Mouse (Mus musculus) erythroblast, embryonic 14.5 days (primary cell): ENCODE results near the gene AU015836. TPM values are rescaled to one million over a fixed set of nuclear protein-coding genes. Genes with fewer than 3 reads are reported as not detected.
"Not testable (repeated sequence)": the region's sequence is repeated elsewhere in the genome, so short reads cannot be mapped to it uniquely, and the experiment has no call there.

Source experiments
- H3K27me3 ChIP-seq: 2 replicates; pipeline ENCODE4 v1.6.1; 2012; ENCODE audit warnings: inconsistent platforms; ENCODE audit not compliant: control insufficient read depth
- H3K36me3 ChIP-seq: 2 replicates; pipeline ENCODE4 v1.6.1; 2012; ENCODE audit warnings: mild to moderate bottlenecking, inconsistent platforms; ENCODE audit not compliant: control insufficient read depth
- H3K4me1 ChIP-seq: 2 replicates; pipeline ENCODE4 v1.6.1; 2012; ENCODE audit warnings: inconsistent platforms; ENCODE audit not compliant: control insufficient read depth
- H3K4me3 ChIP-seq: replicated peaks from 2 replicates; pipeline ENCODE3; 2012; ENCODE audit warnings: moderate library complexity, mild to moderate bottlenecking, inconsistent platforms
- H3K9me3 ChIP-seq: 2 replicates; pipeline ENCODE4 v1.6.1; 2012; ENCODE audit warnings: low read length, inconsistent platforms, mixed read lengths; ENCODE audit not compliant: control insufficient read depth
- GATA1 ChIP-seq: IDR thresholded peaks from 2 replicates; pipeline ENCODE4 v1.6.1; 2012; ENCODE audit warnings: low read length, inconsistent platforms, mixed read lengths
- TAL1 ChIP-seq: IDR thresholded peaks from 3 replicates; pipeline ENCODE4 v1.6.1; 2012; ENCODE audit warnings: low read length, inconsistent platforms, mixed read lengths
- polyA plus RNA-seq: library from polyadenylated mRNA; stranded (reverse); fragments of >175 nt; gene quantifications from 2 replicates; pipeline ENCODE4 v1.2.3, GENCODE M21; 2012

The AU015836 gene
- not detected in 2 replicates for polyA plus RNA-seq

GRCm38 (mm10) chrX:93968444-93968843 is at the start of gene AU015836:
TSS of gene AU015836 (plus strand) at chrX:93968659.
- H3K36me3 ChIP-seq = no peaks in the 10 kb centered on the region
- TF ChIP-seq GATA1 = no peak
- TF ChIP-seq TAL1 = no peak
- no peaks in the 10 kb centered on the region for H3K4me1 ChIP-seq
- H3K9me3 ChIP-seq = no peaks in the 10 kb centered on the region; the same call in 1 of the 2 replicates
- H3K4me3 ChIP-seq = no peak within 1 kb of the TSS
- no peaks in the 10 kb centered on the region; the same call in 1 of the 2 replicates for H3K27me3 ChIP-seq

GRCm38 (mm10) chrX:93919017-93919416 is 49.4 kb upstream of the AU015836 start:
- H3K4me3 ChIP-seq = no peak overlapping the region
- no peaks in the 10 kb centered on the region for H3K36me3 ChIP-seq
- H3K4me1 ChIP-seq = peaks cover 5% of the 10 kb centered on the region; the same call in 1 of the 2 replicates
- peaks cover 5% of the 10 kb centered on the region; the same call in 1 of the 2 replicates for H3K27me3 ChIP-seq
- peaks cover 15% of the 10 kb centered on the region for H3K9me3 ChIP-seq
- TF ChIP-seq TAL1 = no peak
- no peak for TF ChIP-seq GATA1

- Histone ChIP-seq H3K27me3 (no peaks in the 10 kb centered on the region; the same call in 1 of the 2 replicates), H3K4me1 (peaks cover 37% of the 10 kb centered on the region), H3K4me3 (peak overlapping the region; percentile 17), H3K9me3 (no peaks in the 10 kb centered on the region; the same call in 1 of the 2 replicates), H3K36me3 (no peaks in the 10 kb centered on the region)
- no peak for TF ChIP-seq GATA1
- no peak for TF ChIP-seq TAL1
Observed at GRCm38 (mm10) chrX:93928379-93928778, 40.1 kb upstream of the AU015836 start.

- no peak overlapping the region for H3K4me3 ChIP-seq
- H3K9me3 ChIP-seq = no peaks in the 10 kb centered on the region
- H3K36me3 ChIP-seq = no peaks in the 10 kb centered on the region
- no peaks in the 10 kb centered on the region; the same call in 1 of the 2 replicates for H3K27me3 ChIP-seq
- peaks cover 37% of the 10 kb centered on the region for H3K4me1 ChIP-seq
- peak; percentile 39; the same call in 2 of the 3 replicates for TF ChIP-seq TAL1
- peak; percentile 54 for TF ChIP-seq GATA1
Observed at GRCm38 (mm10) chrX:93928794-93929193, 39.7 kb upstream of the AU015836 start.

- H3K27me3 ChIP-seq = no peaks in the 10 kb centered on the region; the same call in 1 of the 2 replicates
- H3K4me3 ChIP-seq = no peak overlapping the region
- TF ChIP-seq TAL1 = no peak
- no peak for TF ChIP-seq GATA1
- no peaks in the 10 kb centered on the region for H3K36me3 ChIP-seq
- H3K4me1 ChIP-seq = peaks cover 36% of the 10 kb centered on the region
- no peaks in the 10 kb centered on the region for H3K9me3 ChIP-seq
Observed at GRCm38 (mm10) chrX:93931694-93932093, 36.8 kb upstream of the AU015836 start.

- TF ChIP-seq TAL1 = no peak
- TF ChIP-seq GATA1 = no peak
- Histone ChIP-seq H3K4me3 (no peak overlapping the region), H3K27me3 (peaks cover 5% of the 10 kb centered on the region), H3K9me3 (no peaks in the 10 kb centered on the region), H3K36me3 (no peaks in the 10 kb centered on the region), H3K4me1 (no peaks in the 10 kb centered on the region; the same call in 1 of the 2 replicates)
Observed at GRCm38 (mm10) chrX:93956727-93957126, 11.7 kb upstream of the AU015836 start.

- TF ChIP-seq TAL1 = no peak
- no peak for TF ChIP-seq GATA1
- Histone ChIP-seq H3K36me3 (no peaks in the 10 kb centered on the region), H3K9me3 (no peaks in the 10 kb centered on the region), H3K4me1 (no peaks in the 10 kb centered on the region; the same call in 1 of the 2 replicates), H3K4me3 (no peak overlapping the region), H3K27me3 (peaks cover 2% of the 10 kb centered on the region)
Observed at GRCm38 (mm10) chrX:93958502-93958901, 10.0 kb upstream of the AU015836 start.

- TF ChIP-seq TAL1 (no peak), GATA1 (no peak)
- peaks cover 5% of the 10 kb centered on the region for H3K4me1 ChIP-seq
- H3K9me3 ChIP-seq = peaks cover 7% of the 10 kb centered on the region; the same call in 1 of the 2 replicates
Observed at GRCm38 (mm10) chrX:93980341-93980740, 11.9 kb downstream of the AU015836 start.

GRCm38 (mm10) chrX:93982193-93982592 is 13.7 kb downstream of the AU015836 start:
- Histone ChIP-seq H3K4me3 (no peak overlapping the region), H3K4me1 (peaks cover 5% of the 10 kb centered on the region), H3K9me3 (peaks cover 7% of the 10 kb centered on the region; the same call in 1 of the 2 replicates), H3K36me3 (no peaks in the 10 kb centered on the region), H3K27me3 (no peaks in the 10 kb centered on the region; the same call in 1 of the 2 replicates)
- TF ChIP-seq GATA1 = no peak
- no peak for TF ChIP-seq TAL1

More at GRCm38 (mm10) chrX:93980341-93980740, 11.9 kb downstream of the AU015836 start:
- no peak overlapping the region for H3K4me3 ChIP-seq
- no peaks in the 10 kb centered on the region for H3K36me3 ChIP-seq
- no peaks in the 10 kb centered on the region; the same call in 1 of the 2 replicates for H3K27me3 ChIP-seq

- not testable (repeated sequence) for H3K4me3 ChIP-seq, H3K27me3 ChIP-seq, H3K36me3 ChIP-seq, H3K4me1 ChIP-seq, H3K9me3 ChIP-seq
Observed at GRCm38 (mm10) chrX:93985096-93985495, 16.6 kb downstream of the AU015836 start.
